Mouse (Mus musculus) liver, postnatal 0 days (tissue): ENCODE results near the gene Gm11985.

ENCODE experiments used
- CTCF ChIP-seq: sonication (generic); IDR thresholded peaks from 2 replicates; pipeline ENCODE4 v1.5.1; 2016; ENCODE audit warnings: antibody characterized with exemption, low read depth
- EP300 ChIP-seq: IDR thresholded peaks from 2 replicates; pipeline ENCODE4 v1.6.1; 2016; ENCODE audit warnings: antibody characterized with exemption, low read depth, mild to moderate bottlenecking

DNA sequence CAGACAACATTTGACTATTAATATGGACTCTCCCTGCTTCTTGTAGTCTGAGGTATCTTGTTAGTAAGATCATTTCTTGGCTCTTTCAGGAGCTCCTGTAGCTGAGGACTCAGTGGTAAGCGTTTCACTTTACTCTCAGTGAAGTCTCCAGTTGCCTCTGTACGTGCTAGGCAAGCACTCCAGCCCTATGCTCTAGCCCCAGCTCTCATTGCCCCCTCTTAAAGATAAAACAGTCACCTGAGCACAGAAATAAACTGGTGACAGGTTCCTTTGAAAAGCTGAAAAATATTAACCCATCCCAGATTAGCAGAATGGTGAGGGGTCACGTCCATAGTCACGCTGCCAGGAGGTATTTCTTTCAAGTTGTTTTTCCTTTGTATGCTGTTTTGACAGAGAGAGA, 9.6 kb downstream of the Gm11985 start:
- TF ChIP-seq CTCF: no peak
- TF ChIP-seq EP300: no peak
